Mouse (Mus musculus): ENCODE measurements at regions not wholly inside any gene's neighbourhood (a gene's known extent, or its start where the extent isn't known, plus 50 kb on each side); places are given as distances from the start of the nearest gene placed in this dataset.

- no peak for TF ChIP-seq CTCF (IDR thresholded peaks at IDR 0.05; ENCODE audit: low read depth)
- no peak for TF ChIP-seq EP300 (IDR thresholded peaks at IDR 0.05; ENCODE audit: low read depth)
These were observed 315.7 kb upstream of the Acvr2a start for GRCm38 (mm10) chr2:48498047-48498723.

Measured in liver, embryonic 14.5 days (tissue).